Mouse (Mus musculus) liver, embryonic 14.5 days (tissue): ENCODE measurements around the gene Trabd2b. TPM values are rescaled to one million over a fixed set of nuclear protein-coding genes. Genes with fewer than 3 reads are reported as not detected.

ENCODE experiments used
- ATAC-seq: fragments of 200-750 bp; cut with Nextera tagmentation; 2 replicates; pipeline ENCODE4 v1.8.0; 2017; ENCODE audit warnings: moderate number of reproducible peaks, mild to moderate bottlenecking, moderate library complexity; ENCODE audit not compliant: insufficient read depth
- DNase-seq, 3 experiments: peaks; one replicate each; pipeline ENCODE4 v3.0.0-alpha.2; 2012 to 2013; ENCODE audit warnings: low read depth in 3 of 3, low spot score in 3 of 3
- H3K27ac ChIP-seq: fragments of 300-500 bp; sonication (generic); 2 replicates; pipeline ENCODE4 v1.5.1; 2014; ENCODE audit warnings: moderate library complexity, mild to moderate bottlenecking, control low read depth, inconsistent platforms
- H3K27me3 ChIP-seq: fragments of 300-500 bp; sonication (generic); 2 replicates; pipeline ENCODE4 v1.6.1; 2014; ENCODE audit warnings: mild to moderate bottlenecking, low read length, moderate library complexity; ENCODE audit not compliant: control insufficient read depth, insufficient read depth
- H3K36me3 ChIP-seq: fragments of 300-500 bp; sonication (generic); replicated peaks from 2 replicates; pipeline ENCODE4 v1.6.1; 2014; ENCODE audit warnings: low read depth; ENCODE audit not compliant: control insufficient read depth, insufficient read depth
- H3K4me1 ChIP-seq, 2 experiments: fragments of 200-500 bp in 1 of 2; fragments of 300-500 bp in 1 of 2; sonication (generic) in 1 of 2; replicated peaks; 2 replicates each; pipeline ENCODE4 v1.6.1; 2012 to 2014; ENCODE audit warnings: antibody characterized with exemption in 1 of 2, inconsistent platforms in 1 of 2, low read length in 1 of 2; ENCODE audit not compliant: control insufficient read depth in 2 of 2, insufficient read depth in 2 of 2
- H3K4me2 ChIP-seq: fragments of 300-500 bp; sonication (generic); 2 replicates; pipeline ENCODE4 v1.6.1; 2014; ENCODE audit warnings: low read depth, mild to moderate bottlenecking, control low read depth, moderate library complexity
- H3K4me3 ChIP-seq, 2 experiments: fragments of 200-500 bp in 1 of 2; fragments of 300-500 bp in 1 of 2; sonication (generic) in 1 of 2; 2 replicates each; pipeline ENCODE4 v1.5.1; 2012 to 2014; ENCODE audit warnings: low read depth in 2 of 2, low read length in 2 of 2, mild to moderate bottlenecking in 2 of 2, control low read depth in 1 of 2, inconsistent platforms in 1 of 2, moderate library complexity in 1 of 2; ENCODE audit not compliant: insufficient read depth in 1 of 2
- H3K9ac ChIP-seq: fragments of 300-500 bp; sonication (generic); replicated peaks from 2 replicates; pipeline ENCODE4 v1.6.1; 2014; ENCODE audit warnings: mild to moderate bottlenecking, control low read depth, moderate library complexity
- H3K9me3 ChIP-seq: fragments of 300-500 bp; sonication (generic); 2 replicates; pipeline ENCODE4 v1.6.1; 2016; ENCODE audit warnings: low read length, mixed read lengths; ENCODE audit not compliant: control insufficient read depth
- CTCF ChIP-seq: IDR thresholded peaks from 2 replicates; pipeline ENCODE4 v1.5.1; 2016; ENCODE audit warnings: antibody characterized with exemption, low read depth, control low read depth
- EP300 ChIP-seq: IDR thresholded peaks from 2 replicates; pipeline ENCODE4 v1.6.1; 2016; ENCODE audit warnings: antibody characterized with exemption, low read depth
- WGBS: fragments of 180-500 bp; shearing (Covaris S2); extraction: QIAGEN DNeasy Blood & Tissue Kit; methylation state at CpG from one replicate; pipeline ENCODE4 v1.1.7; 2014; ENCODE audit not compliant: insufficient replicate concordance; 5-methylcytosine and 5-hydroxymethylcytosine counted together
- polyA plus RNA-seq, 2 experiments: library from polyadenylated mRNA; depleted of rRNA in 1 of 2; stranded (reverse) in 1 of 2; unstranded in 1 of 2; fragments of >200 nt; fragmentation: Nextera tagmentation in 1 of 2; extraction: Ambion mirVana in 1 of 2; gene quantifications; 2 replicates each; pipeline versions ENCODE4 v1.2.1 to v1.2.3; 2012 to 2014

Gene Trabd2b
- polyA plus RNA-seq, 2 experiments: 0.04 to 0.09 TPM

- peaks cover 26% of the 10 kb centered on the region for H3K27me3 ChIP-seq
- DNase-seq: peak; percentile 20 to 22 (median 20)
- peak overlapping the region; percentile 38 to 50 for H3K4me3 ChIP-seq
- no peaks in the 10 kb centered on the region for H3K36me3 ChIP-seq
- H3K9ac ChIP-seq: no peak overlapping the region
- TF ChIP-seq EP300 (no peak), CTCF (peak; percentile 95)
- no peaks in the 10 kb centered on the region for H3K4me1 ChIP-seq
- peak; percentile 56; the same call in 1 of the 2 replicates for ATAC-seq
- 2% methylated on average over 18 of the region's 74 CpGs for WGBS
- H3K27ac ChIP-seq: no peak overlapping the region
- no peaks in the 10 kb centered on the region for H3K9me3 ChIP-seq
- peak overlapping the region; percentile 61 for H3K4me2 ChIP-seq
These were observed 706 bp upstream of the Trabd2b start for GRCm38 (mm10) chr4:114405682-114406354.

GRCm38 (mm10) chr4:114407516-114407915 lies 992 bp downstream of the Trabd2b start:
- 47% methylated on average over 3 of the region's 3 CpGs for WGBS
- Histone ChIP-seq H3K4me1 (no peaks in the 10 kb centered on the region), H3K36me3 (no peaks in the 10 kb centered on the region), H3K9me3 (no peaks in the 10 kb centered on the region), H3K4me3 (no peak overlapping the region), H3K4me2 (no peak overlapping the region), H3K27me3 (peaks cover 26% of the 10 kb centered on the region), H3K9ac (no peak overlapping the region), H3K27ac (no peak overlapping the region)
- no peak for ATAC-seq
- no peak for TF ChIP-seq EP300
- DNase-seq: no peak

GRCm38 (mm10) chr4:114408298-114408697 lies 1.8 kb downstream of the Trabd2b start:
- no peak for ATAC-seq
- peaks cover 26% of the 10 kb centered on the region for H3K27me3 ChIP-seq

GRCm38 (mm10) chr4:114408890-114409480 lies 2.5 kb downstream of the Trabd2b start:
- no peaks in the 10 kb centered on the region for H3K4me1 ChIP-seq
- peaks cover 26% of the 10 kb centered on the region for H3K27me3 ChIP-seq
- WGBS: 61% methylated on average over 18 of the region's 18 CpGs
- H3K4me2 ChIP-seq: no peak overlapping the region
- H3K9ac ChIP-seq: no peak overlapping the region
- H3K27ac ChIP-seq: no peak overlapping the region
- H3K4me3 ChIP-seq: no peak overlapping the region
- no peaks in the 10 kb centered on the region for H3K36me3 ChIP-seq
- no peak for ATAC-seq
- TF ChIP-seq EP300: no peak
- TF ChIP-seq CTCF: no peak
- H3K9me3 ChIP-seq: no peaks in the 10 kb centered on the region
- no peak for DNase-seq

More at GRCm38 (mm10) chr4:114408298-114408697, 1.8 kb downstream of the Trabd2b start:
- H3K4me2 ChIP-seq: no peak overlapping the region
- no peaks in the 10 kb centered on the region for H3K4me1 ChIP-seq
- no peak overlapping the region for H3K4me3 ChIP-seq
- WGBS: 44% methylated on average over 2 of the region's 2 CpGs
- no peak overlapping the region for H3K27ac ChIP-seq
- no peaks in the 10 kb centered on the region for H3K9me3 ChIP-seq
- no peak for DNase-seq
- H3K9ac ChIP-seq: no peak overlapping the region
- H3K36me3 ChIP-seq: no peaks in the 10 kb centered on the region
- TF ChIP-seq CTCF (no peak), EP300 (no peak)

GRCm38 (mm10) chr4:114409511-114409910 lies 3.0 kb downstream of the Trabd2b start:
- Histone ChIP-seq H3K4me1 (no peaks in the 10 kb centered on the region), H3K27ac (no peak overlapping the region), H3K27me3 (peaks cover 26% of the 10 kb centered on the region), H3K9ac (no peak overlapping the region), H3K36me3 (no peaks in the 10 kb centered on the region), H3K4me2 (no peak overlapping the region), H3K9me3 (no peaks in the 10 kb centered on the region), H3K4me3 (no peak overlapping the region)
- ATAC-seq (no peak), DNase-seq (no peak)
- TF ChIP-seq CTCF: no peak
- TF ChIP-seq EP300: no peak
